Mouse (Mus musculus): ENCODE results near the gene Fam126b. TPM values are rescaled to one million over a fixed set of nuclear protein-coding genes. Genes with fewer than 3 reads are reported as not detected.
A peak's percentile ranks its signal among the peaks of the same experiment; 100 is the strongest.
"Not testable (repeated sequence)": the region's sequence is repeated elsewhere in the genome, so short reads cannot be mapped to it uniquely, and the experiment has no call there.

Fam126b gene
- polyA plus RNA-seq, 1 experiment = 1.7 TPM

DNA sequence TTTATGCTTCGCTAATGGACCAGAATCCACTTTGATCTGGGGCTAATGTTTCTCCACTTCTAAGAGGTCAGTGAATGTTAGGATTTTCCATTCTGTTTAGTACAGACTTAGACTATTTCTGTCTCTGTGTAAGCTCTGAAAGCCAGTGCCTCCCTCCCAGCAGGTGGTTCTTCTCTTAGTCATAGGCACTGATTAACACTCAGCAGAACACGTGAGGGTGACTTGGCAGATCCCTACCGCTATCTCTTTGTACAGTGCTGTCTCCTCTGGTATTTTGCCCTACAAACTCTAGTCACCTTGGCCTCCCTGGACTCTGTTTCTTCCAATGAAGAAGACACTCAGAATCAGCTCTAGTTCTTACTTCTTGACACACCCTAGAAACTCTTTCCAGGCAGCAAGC is 28.3 kb upstream of the Fam126b start:
- Histone ChIP-seq H3K27me3 (replicated peaks) (no peaks in the 10 kb centered on the region), H3K4me1 (peaks cover 30% of the 10 kb centered on the region), H3K36me3 (replicated peaks; ENCODE audit: low read length) (no peaks in the 10 kb centered on the region), H3K4me3 (replicated peaks) (no peak overlapping the region), H3K9me3 (peaks cover 4% of the 10 kb centered on the region; the same call in 1 of the 2 replicates)
- TF ChIP-seq GATA1 (IDR thresholded peaks at IDR 0.05; ENCODE audit: borderline replicate concordance, low read length) (no peak), FLI1 (IDR thresholded peaks at IDR 0.05; ENCODE audit: low read length) (no peak)

DNA sequence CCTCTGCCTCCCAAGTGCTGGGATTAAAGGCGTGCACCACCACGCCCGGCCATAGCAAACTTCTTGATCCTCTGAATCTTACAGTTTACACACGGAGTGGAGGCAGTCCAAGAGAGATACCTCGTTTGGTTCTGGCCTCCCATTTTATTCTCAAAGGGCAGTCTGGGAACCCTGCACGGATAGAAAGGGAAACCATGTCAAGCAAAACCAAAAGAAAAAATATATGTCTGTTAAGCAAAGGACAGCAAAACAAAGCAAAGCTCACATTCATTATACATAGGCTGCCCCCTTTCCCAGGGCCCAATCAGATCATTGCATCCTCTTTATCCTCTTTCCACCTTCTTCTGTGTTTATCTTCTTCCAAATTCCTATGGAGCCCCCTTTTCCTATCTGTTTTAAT is 27.7 kb upstream of the Fam126b start:
- H3K9me3 ChIP-seq = peaks cover 6% of the 10 kb centered on the region
- TF ChIP-seq FLI1 (IDR thresholded peaks at IDR 0.05; ENCODE audit: low read length) (no peak), GATA1 (IDR thresholded peaks at IDR 0.05; ENCODE audit: borderline replicate concordance, low read length) (no peak)
- H3K27me3 ChIP-seq (replicated peaks) = no peaks in the 10 kb centered on the region
- H3K4me1 ChIP-seq = peaks cover 30% of the 10 kb centered on the region
- no peak overlapping the region for H3K4me3 ChIP-seq (replicated peaks)
- no peaks in the 10 kb centered on the region for H3K36me3 ChIP-seq (replicated peaks; ENCODE audit: low read length)

DNA sequence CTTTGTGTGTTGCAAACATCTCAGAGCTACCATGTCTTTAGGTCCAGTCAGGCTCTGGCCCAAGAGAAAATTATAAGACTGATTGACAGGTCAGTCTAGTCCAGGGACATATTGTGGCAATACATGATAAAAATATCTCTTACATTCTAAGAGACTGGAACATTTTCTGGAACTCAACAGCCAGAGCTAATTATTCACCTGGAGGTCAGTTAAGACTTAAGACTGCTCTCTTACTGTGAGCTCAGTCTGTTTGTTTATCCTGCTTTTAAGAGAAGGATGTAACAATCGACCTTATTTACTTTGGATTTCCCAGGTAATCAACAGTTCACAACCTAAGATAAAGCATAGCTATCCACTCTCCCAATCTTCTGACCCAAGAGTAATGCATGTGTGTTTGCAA is 24.5 kb upstream of the Fam126b start:
- no peaks in the 10 kb centered on the region for H3K27me3 ChIP-seq (replicated peaks)
- no peak overlapping the region for H3K4me3 ChIP-seq (replicated peaks)
- H3K4me1 ChIP-seq = peaks cover 4% of the 10 kb centered on the region; the same call in 1 of the 2 replicates
- H3K36me3 ChIP-seq (replicated peaks; ENCODE audit: low read length) = no peaks in the 10 kb centered on the region
- H3K9me3 ChIP-seq = peaks cover 20% of the 10 kb centered on the region
- TF ChIP-seq GATA1 (IDR thresholded peaks at IDR 0.05; ENCODE audit: borderline replicate concordance, low read length) (no peak), FLI1 (IDR thresholded peaks at IDR 0.05; ENCODE audit: low read length) (no peak)

DNA sequence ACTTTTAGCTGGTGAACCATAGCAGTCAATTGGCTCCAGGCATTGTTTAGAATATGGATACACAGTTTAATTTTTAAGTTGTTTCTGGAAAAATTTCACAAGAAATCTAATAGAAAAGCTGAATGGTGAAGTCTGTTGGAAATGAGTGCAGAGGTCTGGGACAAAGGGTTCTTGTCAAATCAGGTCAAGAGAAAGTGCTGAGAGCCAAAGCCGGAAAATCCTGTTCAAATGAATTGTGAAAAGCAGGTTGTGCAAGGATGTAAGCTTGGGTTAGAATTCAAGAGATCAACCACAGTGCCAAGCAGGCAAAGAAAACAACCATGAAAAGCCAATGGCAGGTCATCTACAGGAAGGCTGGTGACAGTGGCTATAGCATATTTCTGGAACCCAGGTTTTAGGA is 24.0 kb upstream of the Fam126b start:
- Histone ChIP-seq H3K4me1 (0 out of 2 replicates have a peak, but pooled peaks cover 2% of the 10 kb centered on the region), H3K36me3 (replicated peaks; ENCODE audit: low read length) (no peaks in the 10 kb centered on the region), H3K27me3 (replicated peaks) (no peaks in the 10 kb centered on the region), H3K4me3 (replicated peaks) (no peak overlapping the region), H3K9me3 (peaks cover 20% of the 10 kb centered on the region)
- TF ChIP-seq GATA1 (IDR thresholded peaks at IDR 0.05; ENCODE audit: borderline replicate concordance, low read length) (no peak), FLI1 (IDR thresholded peaks at IDR 0.05; ENCODE audit: low read length) (no peak)

DNA sequence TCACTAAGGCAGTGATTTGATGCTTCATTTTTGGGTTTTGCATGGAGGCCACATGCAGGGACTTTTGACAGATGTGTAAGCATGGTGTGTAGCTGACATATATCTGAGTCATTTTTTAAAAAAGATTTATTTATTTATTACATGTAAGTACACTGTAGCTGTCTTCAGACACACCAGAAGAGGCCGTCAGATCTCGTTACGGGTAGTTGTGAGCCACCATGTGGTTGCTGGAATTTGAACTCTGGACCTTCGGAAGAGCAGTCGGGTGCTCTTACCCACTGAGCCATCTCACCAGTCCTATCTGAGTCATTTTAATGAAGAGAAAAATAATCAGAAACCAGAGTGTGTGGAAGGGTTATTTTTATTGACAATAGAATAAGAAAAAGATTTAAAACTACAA is 23.5 kb upstream of the Fam126b start:
- H3K36me3 ChIP-seq (replicated peaks; ENCODE audit: low read length); H3K27me3 ChIP-seq (replicated peaks); H3K4me3 ChIP-seq (replicated peaks); H3K4me1 ChIP-seq: not testable (repeated sequence)
- H3K9me3 ChIP-seq = peaks cover 20% of the 10 kb centered on the region

DNA sequence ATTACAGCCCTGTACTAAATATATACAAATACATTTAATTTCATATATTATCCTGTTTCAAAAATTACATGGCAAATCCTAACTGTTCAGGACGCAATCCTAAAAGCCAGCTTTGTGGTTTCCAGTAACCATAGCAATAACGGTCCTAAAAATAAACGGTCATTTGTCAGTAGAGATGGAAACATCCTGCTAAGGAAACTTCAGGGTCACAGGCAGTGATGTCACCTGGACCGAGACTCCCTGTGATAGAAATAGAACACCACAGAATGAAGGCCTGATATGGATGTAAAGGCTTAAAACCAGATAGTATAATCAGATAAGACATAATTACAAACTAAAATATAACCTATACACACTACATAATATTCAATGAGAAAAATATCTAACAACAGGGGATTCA is 17.6 kb upstream of the Fam126b start:
- H3K36me3 ChIP-seq (replicated peaks; ENCODE audit: low read length) = no peaks in the 10 kb centered on the region
- H3K9me3 ChIP-seq = peaks cover 15% of the 10 kb centered on the region
- H3K4me3 ChIP-seq (replicated peaks) = no peak overlapping the region
- no peaks in the 10 kb centered on the region for H3K4me1 ChIP-seq
- TF ChIP-seq FLI1 (IDR thresholded peaks at IDR 0.05; ENCODE audit: low read length) = no peak
- no peak for TF ChIP-seq GATA1 (IDR thresholded peaks at IDR 0.05; ENCODE audit: borderline replicate concordance, low read length)
- no peaks in the 10 kb centered on the region for H3K27me3 ChIP-seq (replicated peaks)

DNA sequence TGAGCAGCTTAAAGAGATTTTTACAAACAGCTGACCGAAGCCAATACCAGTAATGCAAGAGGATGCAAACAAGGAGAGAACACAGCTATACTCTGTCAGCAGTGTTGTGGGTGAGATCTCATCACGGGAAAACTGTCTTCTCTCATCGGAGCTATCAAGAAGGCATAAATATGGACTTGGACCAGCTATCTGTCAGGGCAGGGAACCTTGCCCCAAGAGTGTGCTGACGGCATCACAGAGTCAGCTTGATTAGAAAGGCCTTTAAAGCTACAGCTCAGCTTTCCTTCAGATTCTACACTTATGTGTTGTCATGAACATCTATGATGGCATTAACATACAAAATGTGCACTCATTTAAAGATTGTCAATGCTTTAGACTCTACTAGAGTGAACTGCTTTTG is 16.6 kb upstream of the Fam126b start:
- Histone ChIP-seq H3K9me3 (peaks cover 9% of the 10 kb centered on the region), H3K4me3 (replicated peaks) (no peak overlapping the region)
- no peak for TF ChIP-seq FLI1 (IDR thresholded peaks at IDR 0.05; ENCODE audit: low read length)
- TF ChIP-seq GATA1 (IDR thresholded peaks at IDR 0.05; ENCODE audit: borderline replicate concordance, low read length) = no peak

DNA sequence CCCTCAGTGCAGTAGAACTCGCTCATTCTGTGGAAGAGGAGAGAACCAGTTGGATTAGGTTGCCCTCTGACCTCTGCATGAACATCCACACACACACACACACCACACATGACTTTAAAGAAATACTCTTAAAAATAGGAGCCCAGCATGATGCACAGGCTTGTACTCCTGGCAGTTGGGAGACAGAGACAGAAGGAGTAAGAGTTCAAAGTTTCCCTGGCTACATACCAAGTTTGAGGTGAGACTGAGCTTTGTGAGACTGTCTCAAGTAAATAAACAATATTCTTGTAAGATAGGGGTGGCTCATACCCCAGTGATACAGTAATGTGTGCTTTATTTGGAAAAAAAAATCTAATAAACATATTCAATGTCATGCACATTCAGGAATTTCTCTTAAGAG is 1.4 kb upstream of the Fam126b start:
- H3K4me1 ChIP-seq = peaks cover 25% of the 10 kb centered on the region
- H3K4me3 ChIP-seq (replicated peaks) = peak overlapping the region; percentile 99
- TF ChIP-seq GATA1 (IDR thresholded peaks at IDR 0.05; ENCODE audit: borderline replicate concordance, low read length) (no peak), FLI1 (IDR thresholded peaks at IDR 0.05; ENCODE audit: low read length) (no peak)
- H3K36me3 ChIP-seq (replicated peaks; ENCODE audit: low read length) = peaks cover 19% of the 10 kb centered on the region
- H3K9me3 ChIP-seq = no peaks in the 10 kb centered on the region
- H3K27me3 ChIP-seq (replicated peaks) = no peaks in the 10 kb centered on the region

More for the DNA sequence above, 16.6 kb upstream of the Fam126b start:
- Histone ChIP-seq H3K27me3 (replicated peaks) (no peaks in the 10 kb centered on the region), H3K36me3 (replicated peaks; ENCODE audit: low read length) (no peaks in the 10 kb centered on the region), H3K4me1 (no peaks in the 10 kb centered on the region)

DNA sequence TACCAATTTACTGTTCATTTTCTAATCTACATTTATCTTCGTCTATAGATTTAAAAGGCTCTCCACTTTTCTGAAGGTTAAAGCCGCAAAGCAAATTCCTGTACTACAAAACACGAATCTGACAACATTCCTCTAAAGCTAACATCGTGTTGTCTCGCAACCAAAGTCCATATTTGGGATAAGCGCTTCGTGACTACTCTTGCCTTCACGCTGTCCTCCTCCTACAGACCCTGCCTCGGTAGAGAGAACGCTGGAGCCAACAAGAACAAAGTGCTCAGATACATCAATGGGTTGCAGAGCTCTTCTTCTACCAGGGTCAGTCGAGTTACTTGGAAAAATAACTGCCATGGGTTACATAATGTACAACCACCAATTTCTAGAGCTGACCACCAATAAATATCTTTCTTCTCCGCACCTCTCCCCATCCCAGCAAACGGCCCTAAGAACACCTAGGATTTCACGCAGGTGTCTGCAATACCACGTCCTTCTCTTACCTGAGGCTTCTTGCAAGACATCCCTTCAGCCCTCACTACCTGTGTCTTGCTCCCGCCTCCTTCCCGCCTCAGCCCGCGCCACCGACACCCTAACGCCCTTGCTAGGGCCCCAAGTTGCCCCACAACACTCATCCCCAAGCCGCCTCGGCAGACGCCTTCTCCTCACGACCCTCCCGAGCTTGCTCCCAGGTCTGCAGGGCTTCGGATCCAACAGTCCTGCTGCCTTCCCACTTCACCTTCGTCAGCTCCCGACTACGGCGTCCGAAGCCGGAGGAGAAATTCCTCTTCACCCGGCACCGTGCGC is 551 bp downstream of the Fam126b start:
- TF ChIP-seq GATA1 (IDR thresholded peaks at IDR 0.05; ENCODE audit: borderline replicate concordance, low read length) (no peak), FLI1 (IDR thresholded peaks at IDR 0.05; ENCODE audit: low read length) (no peak)
- Histone ChIP-seq H3K36me3 (replicated peaks; ENCODE audit: low read length) (peaks cover 3% of the 10 kb centered on the region), H3K4me1 (peaks cover 19% of the 10 kb centered on the region)

DNA sequence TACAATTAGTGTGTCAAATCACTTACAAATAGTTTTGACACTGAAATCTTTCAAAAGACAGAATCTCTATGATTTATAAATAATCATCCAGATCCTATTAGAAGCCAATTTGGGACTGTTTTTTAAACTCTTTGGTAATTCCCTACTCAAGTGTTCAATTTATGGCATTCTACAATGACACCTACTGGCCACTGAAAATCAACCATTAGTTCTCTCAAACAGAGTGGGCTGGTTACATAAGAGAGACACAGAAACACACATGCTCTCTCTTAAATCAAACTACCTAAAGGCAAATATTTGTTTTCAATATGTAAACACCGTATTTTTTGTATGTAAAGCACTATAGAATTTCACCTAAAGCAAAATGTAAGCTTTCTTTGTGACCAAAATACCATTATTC is 1.9 kb downstream of the Fam126b start:
- no peak for TF ChIP-seq FLI1 (IDR thresholded peaks at IDR 0.05; ENCODE audit: low read length)

More for the DNA sequence above, 551 bp downstream of the Fam126b start:
- Histone ChIP-seq H3K27me3 (replicated peaks) (no peaks in the 10 kb centered on the region), H3K9me3 (no peaks in the 10 kb centered on the region), H3K4me3 (replicated peaks) (peak overlapping the region; percentile 99)

More for the DNA sequence above, 1.9 kb downstream of the Fam126b start:
- Histone ChIP-seq H3K9me3 (no peaks in the 10 kb centered on the region), H3K36me3 (replicated peaks; ENCODE audit: low read length) (peaks cover 3% of the 10 kb centered on the region), H3K4me1 (peaks cover 16% of the 10 kb centered on the region), H3K4me3 (replicated peaks) (no peak overlapping the region), H3K27me3 (replicated peaks) (no peaks in the 10 kb centered on the region)

All from megakaryocyte, embryonic 14.5 days (primary cell).